Mouse (Mus musculus): ENCODE results near the gene Tprn. TPM values are rescaled to one million over a fixed set of nuclear protein-coding genes. Genes with fewer than 3 reads are reported as not detected.

Tprn gene
- polyA plus RNA-seq, 1 experiment, result 22.0 TPM

- Histone ChIP-seq H3K4me3 (ENCODE audit: insufficient read depth, low read length) (peak overlapping the region; percentile 56), H3K27ac (ENCODE audit: insufficient read depth, low read length) (peak overlapping the region; percentile 82), H3K4me1 (ENCODE audit: control insufficient read depth, insufficient read depth, low read length) (peaks cover 4% of the 10 kb centered on the region; the same call in 1 of the 2 replicates)
- TF ChIP-seq POLR2A (IDR thresholded peaks at IDR 0.05; ENCODE audit: extremely low read depth, insufficient read depth, low read length) (peak; percentile 85), CTCF (IDR thresholded peaks at IDR 0.05; ENCODE audit: extremely low read depth, insufficient read depth, low read length) (no peak)
These were observed 37.4 kb upstream of the Tprn start for GRCm38 (mm10) chr2:25224766-25225752.

GRCm38 (mm10) chr2:25225811-25226379 is 36.5 kb upstream of the Tprn start:
- TF ChIP-seq POLR2A (IDR thresholded peaks at IDR 0.05; ENCODE audit: extremely low read depth, insufficient read depth, low read length) (no peak), CTCF (IDR thresholded peaks at IDR 0.05; ENCODE audit: extremely low read depth, insufficient read depth, low read length) (no peak)
- Histone ChIP-seq H3K4me1 (ENCODE audit: control insufficient read depth, insufficient read depth, low read length) (peaks cover 4% of the 10 kb centered on the region; the same call in 1 of the 2 replicates), H3K27ac (ENCODE audit: insufficient read depth, low read length) (peak overlapping the region; percentile 82), H3K4me3 (ENCODE audit: insufficient read depth, low read length) (no peak overlapping the region; the same call in 1 of the 2 replicates)

- Histone ChIP-seq H3K4me1 (ENCODE audit: control insufficient read depth, insufficient read depth, low read length) (peaks cover 4% of the 10 kb centered on the region; the same call in 1 of the 2 replicates), H3K27ac (ENCODE audit: insufficient read depth, low read length) (peak overlapping the region; percentile 93), H3K4me3 (ENCODE audit: insufficient read depth, low read length) (no peak overlapping the region)
- TF ChIP-seq CTCF (IDR thresholded peaks at IDR 0.05; ENCODE audit: extremely low read depth, insufficient read depth, low read length) (no peak), POLR2A (IDR thresholded peaks at IDR 0.05; ENCODE audit: extremely low read depth, insufficient read depth, low read length) (no peak)
These were observed 35.6 kb upstream of the Tprn start for GRCm38 (mm10) chr2:25226864-25227263.

GRCm38 (mm10) chr2:25227406-25227805 is 35.0 kb upstream of the Tprn start:
- Histone ChIP-seq H3K4me3 (ENCODE audit: insufficient read depth, low read length) (no peak overlapping the region), H3K27ac (ENCODE audit: insufficient read depth, low read length) (peak overlapping the region; percentile 71)
- no peak for TF ChIP-seq POLR2A (IDR thresholded peaks at IDR 0.05; ENCODE audit: extremely low read depth, insufficient read depth, low read length)
- no peak for TF ChIP-seq CTCF (IDR thresholded peaks at IDR 0.05; ENCODE audit: extremely low read depth, insufficient read depth, low read length)

GRCm38 (mm10) chr2:25228431-25228889 is 34.0 kb upstream of the Tprn start:
- Histone ChIP-seq H3K4me1 (ENCODE audit: control insufficient read depth, insufficient read depth, low read length) (peaks cover 2% of the 10 kb centered on the region; the same call in 1 of the 2 replicates), H3K27ac (ENCODE audit: insufficient read depth, low read length) (0 out of 2 replicates have a peak overlapping the region, but pooled peaks have one; percentile 15), H3K4me3 (ENCODE audit: insufficient read depth, low read length) (peak overlapping the region; percentile 2; the same call in 1 of the 2 replicates)
- TF ChIP-seq CTCF (IDR thresholded peaks at IDR 0.05; ENCODE audit: extremely low read depth, insufficient read depth, low read length), result peak; percentile 82
- TF ChIP-seq POLR2A (IDR thresholded peaks at IDR 0.05; ENCODE audit: extremely low read depth, insufficient read depth, low read length), result no peak

More at GRCm38 (mm10) chr2:25227406-25227805, 35.0 kb upstream of the Tprn start:
- peaks cover 4% of the 10 kb centered on the region; the same call in 1 of the 2 replicates for H3K4me1 ChIP-seq (ENCODE audit: control insufficient read depth, insufficient read depth, low read length)

- TF ChIP-seq POLR2A (IDR thresholded peaks at IDR 0.05; ENCODE audit: extremely low read depth, insufficient read depth, low read length), result no peak
- TF ChIP-seq CTCF (IDR thresholded peaks at IDR 0.05; ENCODE audit: extremely low read depth, insufficient read depth, low read length), result no peak
- H3K27ac ChIP-seq (ENCODE audit: insufficient read depth, low read length), result no peak overlapping the region
These were observed 33.4 kb upstream of the Tprn start for GRCm38 (mm10) chr2:25228995-25229530.

GRCm38 (mm10) chr2:25229582-25229981 is 32.8 kb upstream of the Tprn start:
- TF ChIP-seq CTCF (IDR thresholded peaks at IDR 0.05; ENCODE audit: extremely low read depth, insufficient read depth, low read length), result no peak
- no peak for TF ChIP-seq POLR2A (IDR thresholded peaks at IDR 0.05; ENCODE audit: extremely low read depth, insufficient read depth, low read length)
- Histone ChIP-seq H3K4me1 (ENCODE audit: control insufficient read depth, insufficient read depth, low read length) (no peaks in the 10 kb centered on the region), H3K4me3 (ENCODE audit: insufficient read depth, low read length) (no peak overlapping the region), H3K27ac (ENCODE audit: insufficient read depth, low read length) (no peak overlapping the region)

More at GRCm38 (mm10) chr2:25228995-25229530, 33.4 kb upstream of the Tprn start:
- no peak overlapping the region for H3K4me3 ChIP-seq (ENCODE audit: insufficient read depth, low read length)
- H3K4me1 ChIP-seq (ENCODE audit: control insufficient read depth, insufficient read depth, low read length), result no peaks in the 10 kb centered on the region

- TF ChIP-seq POLR2A (IDR thresholded peaks at IDR 0.05; ENCODE audit: extremely low read depth, insufficient read depth, low read length) (no peak), CTCF (IDR thresholded peaks at IDR 0.05; ENCODE audit: extremely low read depth, insufficient read depth, low read length) (no peak)
- no peak overlapping the region for H3K4me3 ChIP-seq (ENCODE audit: insufficient read depth, low read length)
- no peaks in the 10 kb centered on the region for H3K4me1 ChIP-seq (ENCODE audit: control insufficient read depth, insufficient read depth, low read length)
- H3K27ac ChIP-seq (ENCODE audit: insufficient read depth, low read length), result no peak overlapping the region
These were observed 31.8 kb upstream of the Tprn start for GRCm38 (mm10) chr2:25230581-25230980.

- TF ChIP-seq POLR2A (IDR thresholded peaks at IDR 0.05; ENCODE audit: extremely low read depth, insufficient read depth, low read length), result no peak
- no peak for TF ChIP-seq CTCF (IDR thresholded peaks at IDR 0.05; ENCODE audit: extremely low read depth, insufficient read depth, low read length)
- Histone ChIP-seq H3K4me3 (ENCODE audit: insufficient read depth, low read length) (no peak overlapping the region), H3K4me1 (ENCODE audit: control insufficient read depth, insufficient read depth, low read length) (no peaks in the 10 kb centered on the region), H3K27ac (ENCODE audit: insufficient read depth, low read length) (no peak overlapping the region)
These were observed 31.4 kb upstream of the Tprn start for GRCm38 (mm10) chr2:25231038-25231437.
